Mouse (Mus musculus) midbrain, embryonic 16.5 days (tissue): Measurements from ENCODE around the gene Olfr639. TPM values are rescaled to one million over a fixed set of nuclear protein-coding genes. Genes with fewer than 3 reads are reported as not detected.

Experiments
- ATAC-seq: fragments of 200-750 bp; cut with Nextera tagmentation; 2 replicates; pipeline ENCODE4 v1.8.0; 2017; ENCODE audit warnings: moderate TSS enrichment
- H3K27ac ChIP-seq: fragments of 300-500 bp; sonication (generic); 2 replicates; pipeline ENCODE4 v1.5.1; 2014; ENCODE audit warnings: mild to moderate bottlenecking, low read length, mixed read lengths
- H3K27me3 ChIP-seq: fragments of 300-500 bp; sonication (generic); 2 replicates; pipeline ENCODE4 v1.6.1; 2014; ENCODE audit warnings: low read depth, low read length, mixed read lengths; ENCODE audit not compliant: control insufficient read depth, insufficient read depth
- H3K36me3 ChIP-seq: fragments of 300-500 bp; sonication (generic); 2 replicates; pipeline ENCODE4 v1.6.1; 2014; ENCODE audit warnings: mild to moderate bottlenecking, low read length, moderate library complexity, mixed read lengths; ENCODE audit not compliant: control insufficient read depth, insufficient read depth
- H3K4me1 ChIP-seq: fragments of 300-500 bp; sonication (generic); 2 replicates; pipeline ENCODE4 v1.6.1; 2014; ENCODE audit warnings: mild to moderate bottlenecking, low read length, mixed read lengths; ENCODE audit not compliant: control insufficient read depth, insufficient read depth
- H3K4me2 ChIP-seq: fragments of 300-500 bp; sonication (generic); 2 replicates; pipeline ENCODE4 v1.6.1; 2014; ENCODE audit warnings: mild to moderate bottlenecking, low read length, mixed read lengths
- H3K4me3 ChIP-seq: fragments of 300-500 bp; sonication (generic); 2 replicates; pipeline ENCODE4 v1.5.1; 2014; ENCODE audit warnings: low read depth, mild to moderate bottlenecking, low read length, moderate library complexity, mixed read lengths
- H3K9ac ChIP-seq: fragments of 300-500 bp; sonication (generic); 2 replicates; pipeline ENCODE4 v1.6.1; 2014; ENCODE audit warnings: low read depth, low read length, mixed read lengths
- H3K9me3 ChIP-seq: fragments of 300-500 bp; sonication (generic); replicated peaks from 2 replicates; pipeline ENCODE4 v1.6.1; 2014; ENCODE audit warnings: mild to moderate bottlenecking, low read length, mixed read lengths; ENCODE audit not compliant: control insufficient read depth, poor library complexity, severe bottlenecking
- WGBS: fragments of 180-500 bp; shearing (Covaris S2); extraction: QIAGEN DNeasy Blood & Tissue Kit; methylation state at CpG from one replicate; pipeline ENCODE4 v1.1.7; 2014; 5-methylcytosine and 5-hydroxymethylcytosine counted together
- polyA plus RNA-seq: library from polyadenylated mRNA; unstranded; fragments of >200 nt; fragmentation: Nextera tagmentation; extraction: Ambion mirVana; gene quantifications from 2 replicates; pipeline ENCODE4 v1.2.1, GENCODE M21; 2015

The Olfr639 gene
- polyA plus RNA-seq = 0.04 TPM in 1 of 2 replicates, not detected in the other

DNA sequence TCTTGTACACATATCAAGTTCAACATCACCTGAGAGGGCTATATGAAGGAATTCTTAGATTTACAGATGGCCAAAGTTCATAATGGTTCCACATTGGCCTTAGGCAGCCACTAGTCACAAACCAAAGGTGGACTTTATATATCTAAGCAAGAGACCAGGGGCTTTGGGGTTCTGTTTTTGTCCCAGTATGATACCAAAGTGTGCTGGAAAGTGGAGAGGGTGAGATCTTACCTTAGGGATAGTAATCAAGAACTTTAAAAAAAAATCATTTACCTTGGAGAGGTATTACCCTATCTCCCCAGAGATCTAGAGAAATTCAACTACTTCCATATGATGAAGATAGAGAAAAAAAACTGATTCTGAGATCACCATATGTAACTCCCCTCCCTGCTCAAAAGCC is at the start of gene Olfr639:
Gene Olfr639 (minus strand): TSS at position 101 of the 400 bp plus-strand sequence.
- Histone ChIP-seq H3K27ac (no peak within 1 kb of the TSS), H3K4me2 (no peak within 1 kb of the TSS), H3K27me3 (no peaks in the 10 kb centered on the region), H3K4me3 (no peak within 1 kb of the TSS), H3K9ac (no peak within 1 kb of the TSS), H3K4me1 (no peaks in the 10 kb centered on the region), H3K36me3 (no peaks in the 10 kb centered on the region), H3K9me3 (no peaks in the 10 kb centered on the region)
- no peak for ATAC-seq

- H3K9me3 ChIP-seq = no peaks in the 10 kb centered on the region
- 43% methylated on average over 2 of the region's 2 CpGs for WGBS
- H3K36me3 ChIP-seq = no peaks in the 10 kb centered on the region
- no peaks in the 10 kb centered on the region for H3K4me1 ChIP-seq
- no peak for ATAC-seq
- H3K4me3 ChIP-seq = no peak within 1 kb of the TSS
- no peak within 1 kb of the TSS for H3K9ac ChIP-seq
- no peak within 1 kb of the TSS for H3K4me2 ChIP-seq
- no peak within 1 kb of the TSS for H3K27ac ChIP-seq
- H3K27me3 ChIP-seq = no peaks in the 10 kb centered on the region
Observed at GRCm38 (mm10) chr7:104061345-104061744, 44.2 kb upstream of the Olfr639 start, which contains the start of gene 4930516K23Rik. Gene 4930516K23Rik (minus strand): TSS chr7:104061445.

- no peaks in the 10 kb centered on the region for H3K4me1 ChIP-seq
- 88% methylated on average over 1 of the region's 1 CpGs for WGBS
- H3K9ac ChIP-seq = no peak overlapping the region
- no peak overlapping the region for H3K4me3 ChIP-seq
- H3K27ac ChIP-seq = no peak overlapping the region
- H3K9me3 ChIP-seq = no peaks in the 10 kb centered on the region
- no peak for ATAC-seq
- no peaks in the 10 kb centered on the region for H3K36me3 ChIP-seq
- no peak overlapping the region for H3K4me2 ChIP-seq
- no peaks in the 10 kb centered on the region for H3K27me3 ChIP-seq
Observed at GRCm38 (mm10) chr7:104059215-104059614, 42.1 kb upstream of the Olfr639 start.

GRCm38 (mm10) chr7:104052566-104052965 is 35.5 kb upstream of the Olfr639 start, which contains the start of gene Olfr642:
Gene Olfr642 (minus strand): TSS chr7:104052666.
- no peaks in the 10 kb centered on the region for H3K4me1 ChIP-seq
- no peak within 1 kb of the TSS for H3K9ac ChIP-seq
- no peak for ATAC-seq
- no peaks in the 10 kb centered on the region for H3K36me3 ChIP-seq
- no peaks in the 10 kb centered on the region for H3K27me3 ChIP-seq
- WGBS = 88% methylated on average over 1 of the region's 1 CpGs
- H3K4me3 ChIP-seq = no peak within 1 kb of the TSS
- H3K4me2 ChIP-seq = no peak within 1 kb of the TSS
- H3K9me3 ChIP-seq = no peaks in the 10 kb centered on the region
- H3K27ac ChIP-seq = no peak within 1 kb of the TSS

GRCm38 (mm10) chr7:104050745-104051144 is 33.6 kb upstream of the Olfr639 start:
- 95% methylated on average over 4 of the region's 4 CpGs for WGBS
- H3K36me3 ChIP-seq = no peaks in the 10 kb centered on the region
- no peaks in the 10 kb centered on the region for H3K4me1 ChIP-seq
- no peak overlapping the region for H3K27ac ChIP-seq
- ATAC-seq = no peak
- H3K4me2 ChIP-seq = no peak overlapping the region
- no peak overlapping the region for H3K9ac ChIP-seq
- no peaks in the 10 kb centered on the region for H3K9me3 ChIP-seq
- H3K4me3 ChIP-seq = no peak overlapping the region
- no peaks in the 10 kb centered on the region for H3K27me3 ChIP-seq

DNA sequence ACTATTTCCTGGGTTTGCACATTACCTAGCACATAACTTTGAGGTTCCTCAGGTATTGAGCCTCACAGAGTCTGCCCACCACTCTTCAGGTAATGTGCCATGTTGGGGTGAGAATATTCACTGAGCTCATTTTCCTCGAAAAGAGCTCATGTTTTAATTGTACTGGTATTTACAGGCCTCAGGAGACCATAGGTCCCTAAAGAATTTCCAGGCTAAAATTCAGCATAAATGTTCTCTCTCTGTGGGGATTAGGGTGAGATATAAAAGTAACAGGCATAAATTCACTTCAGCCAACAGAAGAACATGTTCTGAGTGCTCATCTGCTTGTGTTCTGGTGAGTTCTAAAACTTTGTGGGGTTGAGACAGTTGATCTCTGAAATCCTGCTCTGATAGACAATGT is 18.0 kb upstream of the Olfr639 start, which contains the start of gene Olfr641:
Gene Olfr641 (plus strand): TSS at position 301 of the 400 bp plus-strand sequence.
- H3K4me2 ChIP-seq = no peak within 1 kb of the TSS
- H3K4me3 ChIP-seq = no peak within 1 kb of the TSS
- 71% methylated on average over 1 of the region's 1 CpGs for WGBS
- H3K9ac ChIP-seq = no peak within 1 kb of the TSS
- no peaks in the 10 kb centered on the region for H3K9me3 ChIP-seq
- ATAC-seq = no peak
- H3K27me3 ChIP-seq = no peaks in the 10 kb centered on the region
- H3K27ac ChIP-seq = no peak within 1 kb of the TSS
- no peaks in the 10 kb centered on the region for H3K4me1 ChIP-seq
- H3K36me3 ChIP-seq = no peaks in the 10 kb centered on the region

DNA sequence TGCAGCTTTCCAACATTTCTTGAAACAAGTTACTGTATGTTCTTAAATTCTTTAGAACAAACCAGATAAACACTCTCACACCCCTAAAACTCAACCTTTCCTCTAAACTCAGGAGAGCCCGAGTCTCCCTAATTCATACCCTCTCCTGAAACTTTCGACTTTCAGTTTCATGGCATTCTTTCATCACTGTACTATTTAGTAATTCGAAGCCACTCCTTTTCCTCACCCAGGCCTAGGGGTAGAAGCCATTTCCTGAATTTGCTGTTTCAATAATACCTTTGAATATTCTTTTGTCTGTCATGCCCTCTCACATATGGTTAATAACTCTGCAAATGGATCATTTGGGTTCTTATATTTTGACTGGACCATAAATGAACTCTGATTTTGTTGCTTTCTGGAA is 9.9 kb upstream of the Olfr639 start:
- no peak for ATAC-seq
- Histone ChIP-seq H3K4me1 (no peaks in the 10 kb centered on the region), H3K27me3 (no peaks in the 10 kb centered on the region), H3K36me3 (no peaks in the 10 kb centered on the region), H3K4me2 (no peak overlapping the region), H3K4me3 (no peak overlapping the region), H3K9me3 (no peaks in the 10 kb centered on the region), H3K9ac (no peak overlapping the region), H3K27ac (no peak overlapping the region)
- 87% methylated on average over 3 of the region's 3 CpGs for whole genome bisulfite sequencing

GRCm38 (mm10) chr7:104025473-104025872 is 8.4 kb upstream of the Olfr639 start, which contains the start of gene Olfr640:
Gene Olfr640 (minus strand): TSS chr7:104025573.
- Histone ChIP-seq H3K36me3 (no peaks in the 10 kb centered on the region), H3K4me2 (no peak within 1 kb of the TSS), H3K9ac (no peak within 1 kb of the TSS), H3K4me1 (no peaks in the 10 kb centered on the region), H3K27me3 (no peaks in the 10 kb centered on the region), H3K27ac (no peak within 1 kb of the TSS), H3K4me3 (no peak within 1 kb of the TSS), H3K9me3 (no peaks in the 10 kb centered on the region)
- 88% methylated on average over 6 of the region's 6 CpGs for WGBS
- no peak for ATAC-seq

DNA sequence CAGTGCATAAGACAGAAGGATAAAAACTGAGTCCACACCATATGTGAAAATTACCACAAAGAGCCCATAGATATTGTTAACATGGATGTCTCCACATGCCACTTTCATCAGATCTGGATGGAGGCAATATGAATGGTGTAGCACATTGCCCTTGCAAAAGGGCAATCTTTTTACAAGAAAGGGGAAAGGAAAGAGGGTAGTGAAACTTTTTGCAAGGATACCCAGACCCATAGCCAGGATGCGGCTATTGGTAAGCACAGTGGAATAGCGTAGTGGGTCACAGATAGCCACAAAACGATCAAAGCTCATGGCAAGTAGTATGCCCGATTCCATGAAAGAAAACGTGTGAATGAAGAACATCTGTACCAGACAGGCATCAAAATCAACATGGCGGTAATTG is 4.5 kb upstream of the Olfr639 start:
- H3K9ac ChIP-seq = no peak overlapping the region
- no peaks in the 10 kb centered on the region for H3K9me3 ChIP-seq
- ATAC-seq = no peak
- no peak overlapping the region for H3K4me3 ChIP-seq
- H3K4me2 ChIP-seq = no peak overlapping the region
- H3K36me3 ChIP-seq = no peaks in the 10 kb centered on the region
- H3K27me3 ChIP-seq = no peaks in the 10 kb centered on the region
- H3K4me1 ChIP-seq = no peaks in the 10 kb centered on the region
- WGBS = 87% methylated on average over 6 of the region's 6 CpGs
- no peak overlapping the region for H3K27ac ChIP-seq
